Mouse (Mus musculus) colon, adult 2 months (tissue): ENCODE measurements around the gene Slc9a2. TPM values are rescaled to one million over a fixed set of nuclear protein-coding genes. Genes with fewer than 3 reads are reported as not detected.

Source experiments
- polyA plus RNA-seq: library from polyadenylated mRNA; depleted of rRNA; stranded (reverse); fragments of >200 nt; gene quantifications from 2 replicates; pipeline ENCODE4 v1.2.3, GENCODE M21; 2012; rRNA removed

Gene Slc9a2
- polyA plus RNA-seq = 225 and 291 TPM in 2 replicates

DNA sequence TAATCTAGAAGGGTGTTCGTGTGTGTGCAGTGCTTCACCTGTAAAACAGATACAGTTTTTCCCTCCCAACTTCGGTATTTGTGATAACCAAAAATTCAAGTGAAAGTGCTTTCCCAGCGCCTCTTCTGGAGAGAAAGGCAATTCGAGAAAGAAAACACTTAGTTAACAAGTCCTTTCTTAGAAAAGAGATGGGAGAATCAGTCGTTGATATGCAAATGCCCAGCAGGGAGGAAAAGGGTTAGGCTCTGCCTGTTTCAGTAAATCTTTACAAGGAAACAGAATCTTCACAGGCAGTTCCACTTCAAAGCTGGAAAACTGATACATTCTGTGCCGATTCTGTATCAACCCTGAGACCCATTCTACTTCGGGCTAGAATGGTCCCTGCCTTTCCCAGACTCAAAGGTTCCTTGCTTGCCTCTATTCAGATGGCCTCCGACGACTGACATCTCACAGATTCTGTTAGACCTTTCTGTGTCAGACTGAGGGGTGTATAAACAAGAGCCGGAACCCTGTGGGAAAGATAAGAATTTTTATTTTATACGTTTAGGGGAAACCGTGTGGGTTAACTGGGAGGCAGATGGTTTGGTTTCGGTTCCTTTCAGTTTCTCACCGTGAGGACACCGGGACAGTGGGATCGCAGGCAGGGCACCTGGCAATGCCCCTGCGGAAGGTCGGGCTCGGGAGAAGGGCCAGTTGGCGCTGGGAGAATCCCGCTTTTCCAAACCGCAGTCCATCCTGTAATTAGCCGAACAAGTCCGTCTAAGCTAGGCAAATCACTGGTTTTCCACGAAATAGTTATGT is at the start of gene Slc9a2:
Gene Slc9a2 (plus strand): TSS at position 508 of the 801 bp plus-strand sequence.

DNA sequence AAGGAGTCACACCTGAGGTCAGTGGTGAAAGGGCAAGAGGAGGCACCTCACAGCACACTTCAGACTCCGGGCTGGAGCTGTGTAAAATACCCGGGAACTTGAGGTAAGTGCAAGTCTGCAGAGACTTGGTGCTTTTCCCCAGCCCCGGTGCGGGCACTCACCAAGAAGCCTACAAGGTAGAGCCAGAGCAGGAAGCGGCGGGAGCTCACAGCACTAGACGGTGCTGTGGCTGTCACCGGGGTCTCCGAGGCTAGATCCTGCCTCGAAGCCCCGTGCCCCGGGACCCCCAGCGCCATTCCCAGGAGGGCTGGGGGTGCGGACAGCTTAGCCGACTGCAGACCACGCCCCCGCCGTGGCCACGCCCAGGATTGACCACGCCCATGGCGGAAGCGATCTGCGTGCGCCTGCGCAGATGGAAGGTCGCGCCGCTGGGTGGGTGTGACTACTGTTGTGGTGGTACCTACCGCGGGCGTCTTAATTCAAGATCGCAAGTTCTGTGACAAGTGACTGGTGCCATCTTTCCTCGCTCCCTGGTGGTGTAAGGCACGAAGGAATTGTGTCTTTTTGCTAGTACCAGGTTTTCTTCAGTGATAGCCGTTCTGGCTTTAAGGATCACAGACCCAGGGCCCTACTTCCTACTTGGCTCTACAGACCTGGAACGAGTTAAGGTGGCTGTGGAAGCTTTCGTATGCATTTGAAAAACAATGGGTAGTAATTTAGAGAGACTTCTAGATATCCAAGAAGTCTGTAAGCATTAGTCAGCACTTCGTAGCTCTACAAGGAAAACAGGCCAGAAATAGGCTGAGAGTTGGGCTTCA is 110.2 kb downstream of the Slc9a2 start, which contains the start of gene Mfsd9:
Gene Mfsd9 (minus strand): TSS at position 364 of the 818 bp plus-strand sequence.

DNA sequence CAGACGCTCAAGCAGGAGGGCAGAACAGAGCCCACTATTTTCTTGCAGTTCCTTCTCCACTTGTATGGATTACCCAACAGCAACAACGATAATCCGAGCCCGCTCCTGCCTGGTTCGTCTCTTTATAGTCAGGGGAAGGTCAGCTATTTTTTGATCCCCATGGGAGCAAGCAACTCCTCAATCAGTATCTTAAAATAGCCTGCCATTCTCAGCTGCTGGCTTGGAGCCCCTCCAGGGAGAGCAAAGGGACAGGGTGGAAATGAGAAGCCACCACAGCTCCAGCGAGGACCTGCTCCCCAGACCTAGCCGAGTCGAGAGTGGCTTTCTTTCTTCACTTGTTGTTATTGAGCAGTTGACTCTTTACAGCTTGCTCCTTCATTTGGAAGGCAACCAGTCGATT is 125.0 kb downstream of the Slc9a2 start, which contains the start of gene Tmem182:
Gene Tmem182 (plus strand): TSS at position 251 of the 400 bp plus-strand sequence.

Other genes with a start within 250 kb of the Slc9a2 start
- gene Il18r1, start 215.0 kb upstream of the Slc9a2 start, polyA plus RNA-seq = 0.07 and 0.12 TPM in 2 replicates
- 0.09 TPM in 2 replicates for gene Il18rap, start 165.2 kb upstream of the Slc9a2 start, polyA plus RNA-seq
- gene Slc9a4, start 100.5 kb upstream of the Slc9a2 start, polyA plus RNA-seq = 0.10 and 0.55 TPM in 2 replicates
- gene Mfsd9, start 110.1 kb downstream of the Slc9a2 start, polyA plus RNA-seq = 11.2 and 13.6 TPM in 2 replicates
- 0.28 and 0.30 TPM in 2 replicates for gene Tmem182, start 125.0 kb downstream of the Slc9a2 start, polyA plus RNA-seq